Mouse (Mus musculus) forebrain, embryonic 14.5 days (tissue): Measurements from ENCODE around the gene Ndrg3. TPM values are rescaled to one million over a fixed set of nuclear protein-coding genes. Genes with fewer than 3 reads are reported as not detected.
"Not testable (repeated sequence)": the region's sequence is repeated elsewhere in the genome, so short reads cannot be mapped to it uniquely, and the experiment has no call there.

Experiments
- ATAC-seq: fragments of 200-750 bp; cut with Nextera tagmentation; 2 replicates; pipeline ENCODE4 v1.8.0; 2017; ENCODE audit warnings: mild to moderate bottlenecking, moderate library complexity
- DNase-seq: peaks from one replicate; pipeline ENCODE4 v3.0.0-alpha.2; 2015; ENCODE audit warnings: low spot score
- H3K27ac ChIP-seq: fragments of 300-500 bp; sonication (generic); 2 replicates; pipeline ENCODE4 v1.5.1; 2014; ENCODE audit warnings: low read depth, mild to moderate bottlenecking, control low read depth, low read length, moderate library complexity
- H3K27me3 ChIP-seq: fragments of 300-500 bp; sonication (generic); replicated peaks from 2 replicates; pipeline ENCODE4 v1.6.1; 2014; ENCODE audit warnings: low read length, control low read depth, mixed read lengths; ENCODE audit not compliant: control insufficient read depth, insufficient read depth
- H3K36me3 ChIP-seq: fragments of 300-500 bp; sonication (generic); 2 replicates; pipeline ENCODE4 v1.6.1; 2014; ENCODE audit warnings: low read length, control low read depth; ENCODE audit not compliant: control insufficient read depth, insufficient read depth
- H3K4me1 ChIP-seq: fragments of 300-500 bp; sonication (generic); 2 replicates; pipeline ENCODE4 v1.6.1; 2014; ENCODE audit warnings: antibody characterized with exemption, low read length, control low read depth; ENCODE audit not compliant: control insufficient read depth, insufficient read depth
- H3K4me2 ChIP-seq: fragments of 300-500 bp; sonication (generic); 2 replicates; pipeline ENCODE4 v1.6.1; 2014; ENCODE audit warnings: mild to moderate bottlenecking, control low read depth, low read length
- H3K4me3 ChIP-seq: fragments of 300-500 bp; sonication (generic); 2 replicates; pipeline ENCODE4 v1.5.1; 2014; ENCODE audit warnings: low read depth, low read length, control low read depth
- H3K9ac ChIP-seq: fragments of 300-500 bp; sonication (generic); 2 replicates; pipeline ENCODE4 v1.6.1; 2014; ENCODE audit warnings: mild to moderate bottlenecking, low read length, control low read depth, moderate library complexity
- H3K9me3 ChIP-seq: fragments of 300-500 bp; sonication (generic); replicated peaks from 2 replicates; pipeline ENCODE4 v1.6.1; 2016; ENCODE audit warnings: low read length, control low read depth, mixed read lengths; ENCODE audit not compliant: control insufficient read depth
- WGBS: fragments of 180-500 bp; shearing (Covaris S2); extraction: QIAGEN DNeasy Blood & Tissue Kit; methylation state at CpG from one replicate; pipeline ENCODE4 v1.1.7; 2014; 5-methylcytosine and 5-hydroxymethylcytosine counted together
- polyA plus RNA-seq: library from polyadenylated mRNA; unstranded; fragments of >200 nt; fragmentation: Nextera tagmentation; extraction: Ambion mirVana; gene quantifications from 2 replicates; pipeline ENCODE4 v1.2.1, GENCODE M21; 2014

Gene Ndrg3
- polyA plus RNA-seq, 1 experiment from 2014 or later, result 93.6 TPM

DNA sequence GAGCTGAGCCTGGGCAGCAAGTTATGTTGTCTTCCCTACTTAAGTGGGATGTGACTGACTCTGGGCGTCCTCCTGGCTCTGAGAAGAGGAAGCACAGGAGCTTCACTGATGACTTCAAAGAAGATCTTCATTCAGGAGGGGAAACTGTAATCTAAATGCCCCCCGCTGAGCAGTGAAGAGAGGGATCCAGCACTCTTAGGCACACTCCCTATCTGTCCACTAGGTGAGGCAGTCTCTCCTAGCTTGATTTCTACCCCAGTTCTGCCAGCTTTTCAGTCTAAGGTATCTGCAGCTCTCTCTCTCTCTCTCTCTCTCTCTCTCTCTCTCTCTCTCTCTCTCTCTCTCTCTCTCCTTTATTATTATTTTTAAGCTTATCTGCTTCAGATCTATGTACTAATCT is 88.5 kb downstream of the Ndrg3 start:
- H3K27me3 ChIP-seq, result no peaks in the 10 kb centered on the region
- 36% methylated on average over 2 of the region's 2 CpGs for WGBS
- H3K9ac ChIP-seq, result no peak overlapping the region
- H3K9me3 ChIP-seq, result no peaks in the 10 kb centered on the region
- no peak overlapping the region for H3K27ac ChIP-seq
- H3K4me1 ChIP-seq, result no peaks in the 10 kb centered on the region
- no peak for ATAC-seq
- no peaks in the 10 kb centered on the region for H3K36me3 ChIP-seq
- DNase-seq, result no peak
- no peak overlapping the region for H3K4me3 ChIP-seq
- no peak overlapping the region for H3K4me2 ChIP-seq

DNA sequence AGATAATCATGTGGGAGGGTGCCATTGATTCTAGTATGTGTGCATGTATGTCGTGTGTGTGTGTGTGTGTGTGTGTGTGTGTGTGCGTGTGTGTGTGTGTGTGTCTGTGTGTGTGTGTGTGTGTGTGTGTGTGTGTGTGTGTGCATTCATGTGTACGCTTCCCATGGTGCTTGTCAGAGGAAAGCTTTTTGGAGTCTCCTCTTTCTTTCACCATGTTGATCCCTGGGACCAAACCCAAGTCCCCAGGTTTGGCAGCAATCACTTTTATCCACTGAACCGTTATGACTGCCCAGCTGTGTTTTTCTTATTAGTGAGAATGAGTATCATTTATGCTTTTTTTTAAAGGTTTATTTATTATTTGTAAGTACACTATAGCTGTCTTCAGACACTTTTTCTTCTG is 89.4 kb downstream of the Ndrg3 start:
- not testable (repeated sequence) for H3K27ac ChIP-seq, ATAC-seq, H3K9me3 ChIP-seq, H3K4me2 ChIP-seq, H3K36me3 ChIP-seq, DNase-seq, H3K9ac ChIP-seq, H3K4me1 ChIP-seq, H3K27me3 ChIP-seq, H3K4me3 ChIP-seq
- WGBS, result 73% methylated on average over 4 of the region's 4 CpGs

DNA sequence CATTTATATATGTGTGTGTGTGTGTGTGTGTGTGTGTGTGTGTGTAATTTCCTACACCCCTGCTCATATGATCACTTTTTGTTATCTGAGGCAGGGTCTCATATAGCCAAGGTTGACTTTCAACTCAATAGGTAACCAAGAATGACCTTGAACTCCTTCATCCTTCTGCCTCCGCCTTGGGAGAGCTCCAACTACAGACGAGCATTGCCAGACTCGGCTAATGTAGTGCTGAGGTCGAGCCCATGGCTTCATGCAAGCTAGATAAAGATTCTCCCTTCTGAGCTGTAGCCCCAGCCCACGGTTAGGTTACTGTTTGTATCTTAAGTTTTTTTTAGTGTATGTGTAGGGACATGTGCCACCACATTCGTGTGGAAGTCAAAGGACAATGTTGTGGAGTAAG is 90.0 kb downstream of the Ndrg3 start:
- no peaks in the 10 kb centered on the region for H3K27me3 ChIP-seq
- no peak for ATAC-seq

DNA sequence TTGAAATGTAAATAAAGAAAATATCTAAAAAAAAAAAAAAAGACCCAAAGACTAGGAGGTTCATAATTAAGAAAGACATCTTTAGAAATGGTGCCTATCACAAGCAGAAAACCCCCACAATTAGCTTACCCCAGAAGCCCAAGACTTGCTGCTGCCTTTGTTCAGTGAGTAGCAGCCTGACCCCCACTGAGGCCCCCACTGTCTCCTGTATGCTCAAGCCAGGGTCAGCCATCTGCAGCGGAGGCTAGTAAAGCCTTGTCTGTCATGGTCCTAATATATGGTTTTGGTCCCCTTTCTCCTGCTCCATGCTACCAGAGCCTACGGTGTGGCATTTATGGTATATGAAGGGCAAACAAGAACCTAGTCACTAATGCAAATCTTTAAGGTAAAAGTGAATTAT is 90.5 kb downstream of the Ndrg3 start:
- Histone ChIP-seq H3K9me3 (no peaks in the 10 kb centered on the region), H3K36me3 (no peaks in the 10 kb centered on the region), H3K27ac (no peak overlapping the region), H3K9ac (no peak overlapping the region), H3K27me3 (no peaks in the 10 kb centered on the region), H3K4me1 (no peaks in the 10 kb centered on the region), H3K4me2 (no peak overlapping the region), H3K4me3 (no peak overlapping the region)
- no peak for DNase-seq
- ATAC-seq, result no peak
- WGBS, result 79% methylated on average over 2 of the region's 2 CpGs

More for the DNA sequence above, 90.0 kb downstream of the Ndrg3 start:
- no peak for DNase-seq
- Histone ChIP-seq H3K9ac (no peak overlapping the region), H3K27ac (no peak overlapping the region), H3K4me1 (no peaks in the 10 kb centered on the region), H3K4me3 (no peak overlapping the region), H3K9me3 (no peaks in the 10 kb centered on the region), H3K4me2 (no peak overlapping the region), H3K36me3 (no peaks in the 10 kb centered on the region)
- WGBS, result 86% methylated on average over 6 of the region's 6 CpGs

DNA sequence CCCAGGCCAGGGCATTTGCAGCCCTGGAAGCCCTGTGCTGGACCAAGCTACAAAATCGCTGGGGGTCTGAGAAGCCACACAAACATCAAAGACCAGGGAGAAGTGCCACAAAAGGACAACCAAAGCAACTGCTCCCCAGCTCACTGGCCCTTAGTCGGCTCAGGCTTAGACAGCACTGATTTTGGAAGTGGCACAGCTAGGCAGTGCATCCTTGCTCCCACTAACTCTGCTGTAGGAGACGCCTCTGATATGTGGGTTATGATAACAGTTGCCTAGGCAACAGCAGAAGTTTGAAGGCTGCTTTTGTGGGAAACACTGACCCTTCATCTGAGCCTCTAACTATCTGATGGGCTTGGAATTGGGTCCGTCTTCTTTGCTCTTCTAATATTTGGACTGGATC is 92.7 kb downstream of the Ndrg3 start:
- Histone ChIP-seq H3K9me3 (no peaks in the 10 kb centered on the region), H3K4me3 (no peak overlapping the region), H3K4me2 (no peak overlapping the region), H3K9ac (no peak overlapping the region), H3K27me3 (no peaks in the 10 kb centered on the region), H3K4me1 (no peaks in the 10 kb centered on the region), H3K36me3 (no peaks in the 10 kb centered on the region), H3K27ac (no peak overlapping the region)
- 88% methylated on average over 4 of the region's 4 CpGs for WGBS
- no peak for ATAC-seq
- DNase-seq, result no peak

DNA sequence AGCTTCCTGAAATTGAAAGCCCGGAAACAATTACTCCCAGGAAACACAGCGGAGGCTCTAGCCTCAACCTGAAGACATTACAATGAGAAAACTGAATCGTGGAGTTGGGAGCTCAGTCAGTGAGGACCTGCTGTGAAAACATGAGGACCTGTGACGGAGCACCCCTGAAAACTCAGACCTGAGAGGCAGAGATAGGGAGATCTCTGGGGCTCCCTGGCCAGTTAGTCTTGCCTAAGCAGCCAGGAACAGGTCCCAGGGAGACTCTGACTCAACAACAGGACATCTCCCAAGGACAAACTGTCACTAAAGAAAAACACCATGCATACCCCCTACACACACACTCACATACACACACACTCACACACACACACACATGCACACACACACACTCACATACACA is 93.5 kb downstream of the Ndrg3 start:
- ATAC-seq, result no peak
- Histone ChIP-seq H3K27ac (no peak overlapping the region), H3K27me3 (no peaks in the 10 kb centered on the region), H3K4me1 (no peaks in the 10 kb centered on the region), H3K9ac (no peak overlapping the region), H3K9me3 (no peaks in the 10 kb centered on the region), H3K36me3 (no peaks in the 10 kb centered on the region), H3K4me3 (no peak overlapping the region), H3K4me2 (no peak overlapping the region)
- WGBS, result 73% methylated on average over 4 of the region's 4 CpGs
- DNase-seq, result no peak

DNA sequence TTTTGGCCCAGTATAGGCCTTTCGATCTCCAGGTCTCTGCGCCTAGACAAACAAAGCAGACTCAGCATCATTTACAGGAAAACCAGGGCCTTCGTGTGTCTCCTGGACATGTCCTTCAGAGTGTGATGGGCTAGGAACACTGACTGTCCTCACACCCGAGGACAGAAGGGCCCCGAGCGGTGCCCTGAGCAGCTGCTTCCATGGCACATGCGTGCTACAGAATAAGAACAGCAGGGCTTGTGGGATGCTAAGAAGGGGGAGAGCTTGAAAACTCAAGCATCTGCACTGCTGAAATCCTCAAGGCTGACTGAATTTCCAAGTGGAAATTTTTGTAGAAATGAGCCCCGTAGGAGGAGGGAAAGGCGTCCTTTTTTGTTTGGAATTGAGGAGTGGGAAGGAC is 94.8 kb downstream of the Ndrg3 start:
- Histone ChIP-seq H3K4me2 (no peak overlapping the region), H3K27ac (no peak overlapping the region), H3K4me1 (no peaks in the 10 kb centered on the region), H3K36me3 (no peaks in the 10 kb centered on the region), H3K9me3 (no peaks in the 10 kb centered on the region), H3K9ac (no peak overlapping the region), H3K4me3 (no peak overlapping the region), H3K27me3 (no peaks in the 10 kb centered on the region)
- ATAC-seq (no peak), DNase-seq (no peak)
- WGBS, result 84% methylated on average over 9 of the region's 9 CpGs

DNA sequence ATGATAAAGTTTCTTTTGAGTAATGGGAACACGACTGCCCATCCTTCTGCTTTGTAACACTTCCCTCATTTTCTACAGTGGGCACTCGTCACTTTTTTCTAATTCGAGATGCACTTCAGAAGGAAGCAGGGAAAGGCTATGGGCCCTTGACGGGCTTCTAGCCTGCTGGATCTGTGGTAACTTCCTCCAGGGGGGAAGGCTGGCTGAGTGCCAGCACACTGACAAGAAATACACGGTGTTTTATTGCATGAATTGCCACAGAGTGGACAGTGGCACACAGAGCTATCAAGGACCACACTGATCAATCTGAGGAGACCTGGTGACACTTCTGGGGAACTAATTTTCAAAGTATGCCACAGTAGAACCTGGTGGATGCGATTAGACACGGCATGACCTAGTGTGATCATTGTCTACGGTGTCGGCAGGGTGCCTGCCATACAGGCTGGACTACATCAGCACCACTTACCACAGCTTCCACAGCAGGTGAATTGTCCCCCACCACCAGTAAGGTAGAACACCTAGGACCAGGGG is 95.4 kb downstream of the Ndrg3 start:
- no peak overlapping the region for H3K9ac ChIP-seq
- WGBS, result 74% methylated on average over 9 of the region's 9 CpGs
- H3K27ac ChIP-seq, result no peak overlapping the region
- H3K27me3 ChIP-seq, result no peaks in the 10 kb centered on the region
- no peak for ATAC-seq
- no peaks in the 10 kb centered on the region for H3K9me3 ChIP-seq
- no peak overlapping the region for H3K4me3 ChIP-seq
- H3K4me1 ChIP-seq, result no peaks in the 10 kb centered on the region
- no peak for DNase-seq
- H3K4me2 ChIP-seq, result no peak overlapping the region
- no peaks in the 10 kb centered on the region for H3K36me3 ChIP-seq

DNA sequence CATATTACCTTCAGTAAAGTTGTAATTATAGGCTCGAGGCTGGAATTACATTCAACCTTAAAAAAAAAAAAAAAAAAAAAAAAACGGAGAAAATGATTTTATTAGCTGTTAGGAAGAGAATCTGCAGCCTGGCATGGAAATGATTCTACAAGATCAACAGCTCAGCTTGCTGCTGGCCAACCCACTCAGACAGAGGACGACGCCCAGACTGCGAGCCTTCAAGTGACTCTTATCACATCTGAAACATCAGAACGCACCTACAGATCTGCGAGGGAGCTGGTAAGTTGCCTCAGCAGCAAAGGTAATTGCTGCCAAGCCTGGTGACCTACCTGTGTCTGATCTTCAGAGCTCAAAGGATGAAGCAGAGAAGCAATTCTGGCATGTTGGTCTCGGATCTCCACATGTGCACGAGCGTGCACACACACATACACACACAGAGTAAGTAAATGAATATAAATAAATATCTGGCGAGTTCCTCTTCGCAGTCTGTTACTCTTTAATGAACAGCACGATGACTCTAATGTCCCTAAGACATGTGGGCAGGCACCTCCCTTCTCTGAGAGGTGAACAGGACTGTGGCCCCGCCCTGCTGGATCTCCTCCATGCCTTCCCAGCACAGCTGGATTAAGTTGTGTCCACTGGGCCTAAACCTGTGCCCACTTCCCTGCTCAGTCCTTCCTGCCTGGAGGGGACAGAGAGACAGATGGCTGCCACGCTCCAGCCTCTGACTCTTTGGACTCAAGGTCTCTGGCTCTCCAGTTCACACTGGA is 97.2 kb downstream of the Ndrg3 start:
- Histone ChIP-seq H3K4me3 (no peak overlapping the region), H3K4me2 (no peak overlapping the region), H3K9me3 (no peaks in the 10 kb centered on the region), H3K36me3 (no peaks in the 10 kb centered on the region), H3K27ac (no peak overlapping the region), H3K4me1 (no peaks in the 10 kb centered on the region), H3K9ac (no peak overlapping the region), H3K27me3 (no peaks in the 10 kb centered on the region)
- no peak for ATAC-seq
- no peak for DNase-seq
- 89% methylated on average over 15 of the region's 15 CpGs for WGBS
